Mouse (Mus musculus) hindbrain, embryonic 13.5 days (tissue): Measurements from ENCODE around the gene Gm20425. TPM values are rescaled to one million over a fixed set of nuclear protein-coding genes. Genes with fewer than 3 reads are reported as not detected.

Experiments used
- ATAC-seq: fragments of 200-750 bp; cut with Nextera tagmentation; 2 replicates; pipeline ENCODE4 v1.8.0; 2017; ENCODE audit warnings: moderate TSS enrichment; ENCODE audit not compliant: low FRiP score
- H3K27ac ChIP-seq: fragments of 300-500 bp; sonication (generic); 2 replicates; pipeline ENCODE4 v1.5.1; 2015; ENCODE audit warnings: inconsistent platforms, mild to moderate bottlenecking, moderate library complexity
- H3K27me3 ChIP-seq: fragments of 300-500 bp; sonication (generic); 2 replicates; pipeline ENCODE4 v1.6.1; 2015; ENCODE audit warnings: mild to moderate bottlenecking, inconsistent platforms
- H3K36me3 ChIP-seq: fragments of 300-500 bp; sonication (generic); 2 replicates; pipeline ENCODE4 v1.6.1; 2015; ENCODE audit warnings: mild to moderate bottlenecking, inconsistent platforms
- H3K4me1 ChIP-seq: fragments of 300-500 bp; sonication (generic); replicated peaks from 2 replicates; pipeline ENCODE4 v1.6.1; 2015; ENCODE audit warnings: inconsistent platforms
- H3K4me2 ChIP-seq: fragments of 300-500 bp; sonication (generic); 2 replicates; pipeline ENCODE4 v1.6.1; 2015; ENCODE audit warnings: inconsistent platforms, mild to moderate bottlenecking, moderate library complexity
- H3K4me3 ChIP-seq: fragments of 300-500 bp; sonication (generic); 2 replicates; pipeline ENCODE4 v1.5.1; 2015; ENCODE audit warnings: mild to moderate bottlenecking, inconsistent platforms
- H3K9ac ChIP-seq: fragments of 300-500 bp; sonication (generic); 2 replicates; pipeline ENCODE4 v1.6.1; 2015; ENCODE audit warnings: mild to moderate bottlenecking, inconsistent platforms
- H3K9me3 ChIP-seq: fragments of 300-500 bp; sonication (generic); 2 replicates; pipeline ENCODE4 v1.6.1; 2016; ENCODE audit warnings: inconsistent platforms
- WGBS: fragments of 180-500 bp; shearing (Covaris S2); methylation state at CpG from one replicate; pipeline ENCODE4 v1.1.7; 2015; 5-methylcytosine and 5-hydroxymethylcytosine counted together
- polyA plus RNA-seq: library from polyadenylated mRNA; unstranded; fragments of >200 nt; fragmentation: Nextera tagmentation; extraction: Ambion mirVana; gene quantifications from 2 replicates; pipeline ENCODE4 v1.2.1, GENCODE M21; 2015

The Gm20425 gene
- polyA plus RNA-seq, 1 experiment from 2014 or later: 3.5 TPM

- 48% methylated on average over 7 of the region's 7 CpGs for WGBS
- peaks cover 13% of the 10 kb centered on the region for H3K4me1 ChIP-seq
- H3K36me3 ChIP-seq: no peaks in the 10 kb centered on the region
- no peaks in the 10 kb centered on the region for H3K27me3 ChIP-seq
- no peak for ATAC-seq
- H3K9me3 ChIP-seq: no peaks in the 10 kb centered on the region
- no peak overlapping the region for H3K4me3 ChIP-seq
- no peak overlapping the region for H3K9ac ChIP-seq
- H3K4me2 ChIP-seq: no peak overlapping the region
- H3K27ac ChIP-seq: 0 out of 2 replicates have a peak overlapping the region, but pooled peaks have one; percentile 6
Measured at GRCm38 (mm10) chr9:103234565-103235165, 4.6 kb upstream of the Gm20425 start.

GRCm38 (mm10) chr9:103234059-103234458 lies 4.0 kb upstream of the Gm20425 start:
- H3K27ac ChIP-seq: 0 out of 2 replicates have a peak overlapping the region, but pooled peaks have one; percentile 6
- 80% methylated on average over 7 of the region's 7 CpGs for WGBS

GRCm38 (mm10) chr9:103233006-103233395 lies 2.9 kb upstream of the Gm20425 start:
- Histone ChIP-seq H3K4me3 (no peak overlapping the region), H3K27ac (no peak overlapping the region), H3K27me3 (no peaks in the 10 kb centered on the region), H3K4me1 (peaks cover 13% of the 10 kb centered on the region), H3K4me2 (no peak overlapping the region), H3K36me3 (no peaks in the 10 kb centered on the region), H3K9ac (no peak overlapping the region), H3K9me3 (no peaks in the 10 kb centered on the region)
- no peak for ATAC-seq
- 83% methylated on average over 7 of the region's 7 CpGs for WGBS

More at GRCm38 (mm10) chr9:103234059-103234458, 4.0 kb upstream of the Gm20425 start:
- H3K36me3 ChIP-seq: no peaks in the 10 kb centered on the region
- ATAC-seq: no peak
- no peak overlapping the region for H3K9ac ChIP-seq
- H3K4me1 ChIP-seq: peaks cover 13% of the 10 kb centered on the region
- no peak overlapping the region for H3K4me2 ChIP-seq
- no peaks in the 10 kb centered on the region for H3K27me3 ChIP-seq
- H3K4me3 ChIP-seq: no peak overlapping the region
- no peaks in the 10 kb centered on the region for H3K9me3 ChIP-seq

GRCm38 (mm10) chr9:103232232-103233005 lies 2.3 kb upstream of the Gm20425 start:
- H3K4me2 ChIP-seq: no peak overlapping the region
- WGBS: 89% methylated on average over 7 of the region's 7 CpGs
- H3K27ac ChIP-seq: no peak overlapping the region
- H3K36me3 ChIP-seq: no peaks in the 10 kb centered on the region
- no peaks in the 10 kb centered on the region for H3K27me3 ChIP-seq
- H3K9ac ChIP-seq: no peak overlapping the region
- no peak for ATAC-seq
- peaks cover 13% of the 10 kb centered on the region for H3K4me1 ChIP-seq
- no peak overlapping the region for H3K4me3 ChIP-seq
- H3K9me3 ChIP-seq: no peaks in the 10 kb centered on the region

- no peak overlapping the region for H3K27ac ChIP-seq
- H3K4me2 ChIP-seq: peak overlapping the region; percentile 1; the same call in 1 of the 2 replicates
- H3K9ac ChIP-seq: no peak overlapping the region
- no peaks in the 10 kb centered on the region for H3K27me3 ChIP-seq
- H3K36me3 ChIP-seq: no peaks in the 10 kb centered on the region
- 88% methylated on average over 15 of the region's 15 CpGs for WGBS
- no peak overlapping the region for H3K4me3 ChIP-seq
- H3K4me1 ChIP-seq: peaks cover 8% of the 10 kb centered on the region
- no peaks in the 10 kb centered on the region for H3K9me3 ChIP-seq
- no peak for ATAC-seq
Measured at GRCm38 (mm10) chr9:103229037-103229867, 855 bp downstream of the Gm20425 start.

GRCm38 (mm10) chr9:103228370-103229003 lies 1.6 kb downstream of the Gm20425 start:
- Histone ChIP-seq H3K36me3 (no peaks in the 10 kb centered on the region), H3K27ac (no peak overlapping the region), H3K4me1 (peaks cover 8% of the 10 kb centered on the region), H3K9ac (no peak overlapping the region), H3K4me2 (no peak overlapping the region), H3K9me3 (no peaks in the 10 kb centered on the region), H3K4me3 (no peak overlapping the region), H3K27me3 (no peaks in the 10 kb centered on the region)
- 83% methylated on average over 13 of the region's 13 CpGs for WGBS
- no peak for ATAC-seq

- Histone ChIP-seq H3K27ac (no peak overlapping the region), H3K4me1 (peaks cover 8% of the 10 kb centered on the region), H3K4me2 (no peak overlapping the region), H3K27me3 (no peaks in the 10 kb centered on the region), H3K4me3 (no peak overlapping the region), H3K36me3 (no peaks in the 10 kb centered on the region), H3K9me3 (no peaks in the 10 kb centered on the region), H3K9ac (no peak overlapping the region)
- WGBS: 90% methylated on average over 16 of the region's 16 CpGs
- no peak for ATAC-seq
Measured at GRCm38 (mm10) chr9:103227760-103228159, 2.3 kb downstream of the Gm20425 start.

- WGBS: 94% methylated on average over 15 of the region's 15 CpGs
- no peaks in the 10 kb centered on the region for H3K9me3 ChIP-seq
Measured at GRCm38 (mm10) chr9:103226806-103227205, 3.3 kb downstream of the Gm20425 start.

GRCm38 (mm10) chr9:103225464-103225863 lies 4.6 kb downstream of the Gm20425 start:
- no peaks in the 10 kb centered on the region for H3K36me3 ChIP-seq
- 65% methylated on average over 3 of the region's 3 CpGs for WGBS
- H3K27ac ChIP-seq: no peak overlapping the region
- H3K27me3 ChIP-seq: no peaks in the 10 kb centered on the region
- peaks cover 5% of the 10 kb centered on the region for H3K4me1 ChIP-seq
- no peak for ATAC-seq
- no peaks in the 10 kb centered on the region for H3K9me3 ChIP-seq
- H3K4me2 ChIP-seq: no peak overlapping the region
- H3K4me3 ChIP-seq: no peak overlapping the region
- H3K9ac ChIP-seq: no peak overlapping the region

More at GRCm38 (mm10) chr9:103226806-103227205, 3.3 kb downstream of the Gm20425 start:
- no peak overlapping the region for H3K9ac ChIP-seq
- H3K27ac ChIP-seq: no peak overlapping the region
- no peaks in the 10 kb centered on the region for H3K27me3 ChIP-seq
- H3K36me3 ChIP-seq: no peaks in the 10 kb centered on the region
- H3K4me3 ChIP-seq: no peak overlapping the region
- ATAC-seq: no peak
- H3K4me2 ChIP-seq: no peak overlapping the region
- peaks cover 8% of the 10 kb centered on the region for H3K4me1 ChIP-seq

- Histone ChIP-seq H3K27ac (no peak overlapping the region), H3K36me3 (no peaks in the 10 kb centered on the region), H3K9me3 (no peaks in the 10 kb centered on the region), H3K9ac (no peak overlapping the region), H3K4me3 (no peak overlapping the region), H3K27me3 (no peaks in the 10 kb centered on the region), H3K4me2 (no peak overlapping the region), H3K4me1 (no peaks in the 10 kb centered on the region; the same call in 1 of the 2 replicates)
- 94% methylated on average over 7 of the region's 7 CpGs for WGBS
- ATAC-seq: no peak
Measured at GRCm38 (mm10) chr9:103224721-103225120, 5.4 kb downstream of the Gm20425 start.

GRCm38 (mm10) chr9:103214281-103214680 lies 15.8 kb downstream of the Gm20425 start:
- no peak for ATAC-seq
- WGBS: 89% methylated on average over 6 of the region's 6 CpGs

GRCm38 (mm10) chr9:103213631-103214030 lies 16.5 kb downstream of the Gm20425 start:
- Histone ChIP-seq H3K27ac (no peak overlapping the region), H3K36me3 (no peaks in the 10 kb centered on the region), H3K4me3 (no peak overlapping the region), H3K9ac (no peak overlapping the region), H3K4me2 (no peak overlapping the region), H3K27me3 (no peaks in the 10 kb centered on the region), H3K4me1 (no peaks in the 10 kb centered on the region), H3K9me3 (no peaks in the 10 kb centered on the region)
- no peak for ATAC-seq
- 69% methylated on average over 2 of the region's 2 CpGs for WGBS

More at GRCm38 (mm10) chr9:103214281-103214680, 15.8 kb downstream of the Gm20425 start:
- Histone ChIP-seq H3K9me3 (no peaks in the 10 kb centered on the region), H3K36me3 (no peaks in the 10 kb centered on the region), H3K4me1 (no peaks in the 10 kb centered on the region), H3K27me3 (no peaks in the 10 kb centered on the region), H3K4me3 (no peak overlapping the region), H3K27ac (no peak overlapping the region), H3K9ac (no peak overlapping the region), H3K4me2 (no peak overlapping the region)
